Mouse (Mus musculus) B cell, adult 62 days (primary cell): ENCODE measurements around the gene Rtca. TPM values are rescaled to one million over a fixed set of nuclear protein-coding genes. Genes with fewer than 3 reads are reported as not detected.

Experiments used
- total RNA-seq: library from RNA; stranded (reverse); gene quantifications from 4 replicates; pipeline ENCODE4 v1.2.4, GENCODE M21; 2023

Gene Rtca
- 22.9 to 28.9 TPM (median 27.9 TPM) in 4 replicates for total RNA-seq

DNA sequence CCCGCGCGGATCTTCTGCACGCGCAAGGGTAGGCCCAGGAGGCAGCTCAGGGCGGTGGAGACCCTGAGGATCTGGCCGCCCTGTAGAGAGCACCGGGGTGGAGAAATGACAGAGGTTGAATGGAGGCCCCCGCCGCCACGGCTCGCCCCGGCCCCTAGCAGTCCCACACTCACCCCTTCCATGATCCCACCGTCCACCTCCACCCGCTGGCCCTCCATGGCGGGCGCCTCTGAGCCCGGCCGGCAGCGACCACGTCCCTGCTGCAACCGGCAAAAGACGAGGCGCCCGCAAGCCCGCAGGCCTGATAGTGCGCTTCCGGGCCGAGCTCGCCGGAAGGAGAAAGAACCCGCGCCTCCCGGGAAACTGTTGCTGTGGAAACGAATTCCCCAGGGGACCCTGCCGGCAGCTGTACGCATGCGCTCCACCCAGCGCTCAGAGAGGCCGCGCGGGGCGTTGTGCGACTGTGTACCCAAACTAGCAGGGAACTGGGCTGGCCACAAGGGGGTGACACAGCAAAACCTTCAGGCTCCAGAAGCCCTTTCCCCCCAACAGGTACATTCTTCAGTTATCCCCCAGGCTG lies at the start of gene Rtca:
Gene Rtca, minus strand, starts transcription at position 437 of the 580 bp plus-strand sequence.

DNA sequence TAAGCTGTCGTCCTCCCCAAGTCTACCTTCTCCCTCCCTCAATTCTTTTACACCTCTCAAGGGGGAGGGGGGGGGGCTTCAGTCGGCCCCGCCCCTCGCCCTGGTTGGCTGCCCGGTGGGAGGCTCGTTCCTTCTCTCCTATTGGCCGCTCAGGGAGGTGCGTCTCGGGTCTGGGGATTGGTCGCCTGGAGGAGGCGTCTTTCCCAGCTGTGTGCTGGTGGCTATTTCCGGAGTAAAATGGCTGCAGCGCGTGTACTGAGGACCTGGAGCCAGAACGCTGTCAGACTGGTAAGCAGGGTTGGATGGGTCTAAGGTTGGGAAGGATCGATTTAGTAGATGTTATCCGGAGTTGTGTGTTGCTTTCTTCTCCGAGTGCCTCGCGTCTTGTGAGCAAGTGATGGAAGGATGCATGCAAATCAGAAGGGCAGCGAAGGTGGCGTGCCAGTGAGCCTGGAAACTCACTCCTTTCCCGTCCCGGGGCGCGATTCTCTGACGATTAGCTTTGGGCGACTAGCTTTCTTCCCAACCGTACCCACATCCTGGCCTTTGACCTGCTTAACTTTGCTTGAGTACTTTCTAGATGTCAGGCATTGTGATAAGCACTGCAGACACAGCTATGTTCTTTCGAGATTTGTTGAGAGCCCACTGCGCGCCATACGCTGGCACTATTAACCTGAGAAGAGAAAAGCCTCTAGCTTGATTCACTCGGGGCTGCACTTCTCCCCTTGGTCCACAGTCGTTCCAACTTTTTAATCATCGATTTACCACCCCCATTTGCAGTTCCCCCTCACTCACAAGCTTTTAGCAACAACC lies 5.1 kb upstream of the Rtca start, which contains the start of gene Dbt:
Gene Dbt, plus strand, starts transcription at position 167 of the 813 bp plus-strand sequence.

Other genes with a start within 250 kb of the Rtca start
- 33.1 to 34.6 TPM (median 33.8 TPM) in 4 replicates for gene Cdc14a, start 84.2 kb downstream of the Rtca start, total RNA-seq
- 11.2 to 18.4 TPM (median 13.6 TPM) in 4 replicates for gene Dbt, start 4.9 kb upstream of the Rtca start, total RNA-seq
- not detected in 4 replicates for gene Lrrc39, start 54.8 kb upstream of the Rtca start, total RNA-seq
- 9.5 to 10.5 TPM (median 9.9 TPM) in 4 replicates for gene Sass6, start 86.8 kb upstream of the Rtca start, total RNA-seq
- 27.7 to 36.9 TPM (median 32.1 TPM) in 4 replicates for gene Trmt13, start 106.4 kb upstream of the Rtca start, total RNA-seq
- 72.8 to 77.5 TPM (median 74.4 TPM) in 4 replicates for gene Mfsd14a, start 154.5 kb upstream of the Rtca start, total RNA-seq
- not detected in 4 replicates for gene Gm43191, start 173.1 kb upstream of the Rtca start, total RNA-seq
- gene Slc35a3, start 204.6 kb upstream of the Rtca start, total RNA-seq: 21.4 to 24.7 TPM (median 23.4 TPM) in 4 replicates